Mouse (Mus musculus): ENCODE results near the gene Ttc23. TPM values are rescaled to one million over a fixed set of nuclear protein-coding genes. Genes with fewer than 3 reads are reported as not detected.

Ttc23 gene
- polyA plus RNA-seq, 1 experiment, result 5.3 TPM

- Histone ChIP-seq H3K27ac (ENCODE audit: insufficient read depth, low read length) (no peak overlapping the region), H3K27me3 (ENCODE audit: control insufficient read depth, insufficient read depth, low read length) (no peaks in the 10 kb centered on the region), H3K4me3 (replicated peaks; ENCODE audit: insufficient read depth, low read depth, low read length) (no peak overlapping the region), H3K4me1 (ENCODE audit: control insufficient read depth, insufficient read depth, low read length) (no peaks in the 10 kb centered on the region)
- WGBS, result 12% methylated on average over 2 of the region's 2 CpGs
- peak; percentile 99 for TF ChIP-seq CTCF (IDR thresholded peaks at IDR 0.05; ENCODE audit: borderline replicate concordance, insufficient read depth, low read depth, low read length)
- TF ChIP-seq POLR2A (IDR thresholded peaks at IDR 0.05; ENCODE audit: borderline replicate concordance, insufficient read depth, low read length), result no peak
- DNase-seq, result peak; percentile 76 to 80
These were observed 16.4 kb upstream of the Ttc23 start for GRCm38 (mm10) chr7:67630817-67631216.

GRCm38 (mm10) chr7:67632380-67632779, 14.8 kb upstream of the Ttc23 start:
- DNase-seq, result no peak
- no peak for TF ChIP-seq POLR2A (IDR thresholded peaks at IDR 0.05; ENCODE audit: borderline replicate concordance, insufficient read depth, low read length)
- 0 out of 2 replicates have a peak, but pooled peaks have one; percentile 10 for TF ChIP-seq CTCF (IDR thresholded peaks at IDR 0.05; ENCODE audit: borderline replicate concordance, insufficient read depth, low read depth, low read length)
- H3K4me1 ChIP-seq (ENCODE audit: control insufficient read depth, insufficient read depth, low read length), result no peaks in the 10 kb centered on the region
- no peak overlapping the region for H3K27ac ChIP-seq (ENCODE audit: insufficient read depth, low read length)
- no peaks in the 10 kb centered on the region for H3K27me3 ChIP-seq (ENCODE audit: control insufficient read depth, insufficient read depth, low read length)
- H3K4me3 ChIP-seq (replicated peaks; ENCODE audit: insufficient read depth, low read depth, low read length), result no peak overlapping the region
- WGBS, result 90% methylated on average over 5 of the region's 5 CpGs

- Histone ChIP-seq H3K4me1 (ENCODE audit: control insufficient read depth, insufficient read depth, low read length) (no peaks in the 10 kb centered on the region), H3K27me3 (ENCODE audit: control insufficient read depth, insufficient read depth, low read length) (no peaks in the 10 kb centered on the region), H3K27ac (ENCODE audit: insufficient read depth, low read length) (no peak overlapping the region), H3K4me3 (replicated peaks; ENCODE audit: insufficient read depth, low read depth, low read length) (no peak overlapping the region)
- WGBS, result 94% methylated on average over 3 of the region's 3 CpGs
- no peak for DNase-seq
- TF ChIP-seq CTCF (IDR thresholded peaks at IDR 0.05; ENCODE audit: borderline replicate concordance, insufficient read depth, low read depth, low read length) (no peak), POLR2A (IDR thresholded peaks at IDR 0.05; ENCODE audit: borderline replicate concordance, insufficient read depth, low read length) (no peak)
These were observed 13.0 kb upstream of the Ttc23 start for GRCm38 (mm10) chr7:67634210-67634609.

GRCm38 (mm10) chr7:67636161-67636560, 11.0 kb upstream of the Ttc23 start:
- no peak for TF ChIP-seq CTCF (IDR thresholded peaks at IDR 0.05; ENCODE audit: borderline replicate concordance, insufficient read depth, low read depth, low read length)
- TF ChIP-seq POLR2A (IDR thresholded peaks at IDR 0.05; ENCODE audit: borderline replicate concordance, insufficient read depth, low read length), result no peak
- Histone ChIP-seq H3K27me3 (ENCODE audit: control insufficient read depth, insufficient read depth, low read length) (no peaks in the 10 kb centered on the region), H3K27ac (ENCODE audit: insufficient read depth, low read length) (no peak overlapping the region), H3K4me1 (ENCODE audit: control insufficient read depth, insufficient read depth, low read length) (no peaks in the 10 kb centered on the region), H3K4me3 (replicated peaks; ENCODE audit: insufficient read depth, low read depth, low read length) (no peak overlapping the region)
- no peak for DNase-seq
- WGBS, result 80% methylated on average over 2 of the region's 2 CpGs

GRCm38 (mm10) chr7:67639006-67639405, 8.2 kb upstream of the Ttc23 start:
- Histone ChIP-seq H3K4me3 (replicated peaks; ENCODE audit: insufficient read depth, low read depth, low read length) (no peak overlapping the region), H3K4me1 (ENCODE audit: control insufficient read depth, insufficient read depth, low read length) (no peaks in the 10 kb centered on the region; the same call in 1 of the 2 replicates), H3K27me3 (ENCODE audit: control insufficient read depth, insufficient read depth, low read length) (no peaks in the 10 kb centered on the region), H3K27ac (ENCODE audit: insufficient read depth, low read length) (no peak overlapping the region)
- TF ChIP-seq CTCF (IDR thresholded peaks at IDR 0.05; ENCODE audit: borderline replicate concordance, insufficient read depth, low read depth, low read length) (no peak), POLR2A (IDR thresholded peaks at IDR 0.05; ENCODE audit: borderline replicate concordance, insufficient read depth, low read length) (no peak)
- no peak for DNase-seq
- 62% methylated on average over 3 of the region's 3 CpGs for WGBS

- H3K27me3 ChIP-seq (ENCODE audit: control insufficient read depth, insufficient read depth, low read length), result no peaks in the 10 kb centered on the region
- no peaks in the 10 kb centered on the region; the same call in 1 of the 2 replicates for H3K4me1 ChIP-seq (ENCODE audit: control insufficient read depth, insufficient read depth, low read length)
- H3K4me3 ChIP-seq (replicated peaks; ENCODE audit: insufficient read depth, low read depth, low read length), result no peak overlapping the region
- H3K27ac ChIP-seq (ENCODE audit: insufficient read depth, low read length), result no peak overlapping the region
- WGBS, result 95% methylated on average over 9 of the region's 9 CpGs
- DNase-seq, result no peak
- no peak for TF ChIP-seq POLR2A (IDR thresholded peaks at IDR 0.05; ENCODE audit: borderline replicate concordance, insufficient read depth, low read length)
- TF ChIP-seq CTCF (IDR thresholded peaks at IDR 0.05; ENCODE audit: borderline replicate concordance, insufficient read depth, low read depth, low read length), result no peak
These were observed 4.3 kb upstream of the Ttc23 start for GRCm38 (mm10) chr7:67642955-67643354.

- DNase-seq, result peak; percentile 20 to 43
- WGBS, result 3% methylated on average over 8 of the region's 8 CpGs
- H3K4me3 ChIP-seq (replicated peaks; ENCODE audit: insufficient read depth, low read depth, low read length), result peak overlapping the region; percentile 93
- no peaks in the 10 kb centered on the region; the same call in 1 of the 2 replicates for H3K4me1 ChIP-seq (ENCODE audit: control insufficient read depth, insufficient read depth, low read length)
- TF ChIP-seq CTCF (IDR thresholded peaks at IDR 0.05; ENCODE audit: borderline replicate concordance, insufficient read depth, low read depth, low read length), result no peak
- TF ChIP-seq POLR2A (IDR thresholded peaks at IDR 0.05; ENCODE audit: borderline replicate concordance, insufficient read depth, low read length), result no peak
- no peak overlapping the region for H3K27ac ChIP-seq (ENCODE audit: insufficient read depth, low read length)
- H3K27me3 ChIP-seq (ENCODE audit: control insufficient read depth, insufficient read depth, low read length), result no peaks in the 10 kb centered on the region
These were observed 2.9 kb upstream of the Ttc23 start for GRCm38 (mm10) chr7:67644291-67644690.

GRCm38 (mm10) chr7:67644833-67645680, 2.2 kb upstream of the Ttc23 start, which contains the start of gene Lrrc28:
Gene Lrrc28 (minus strand): TSS chr7:67645268.
- no peaks in the 10 kb centered on the region; the same call in 1 of the 2 replicates for H3K4me1 ChIP-seq (ENCODE audit: control insufficient read depth, insufficient read depth, low read length)
- TF ChIP-seq POLR2A (IDR thresholded peaks at IDR 0.05; ENCODE audit: borderline replicate concordance, insufficient read depth, low read length) (peak; percentile 98), CTCF (IDR thresholded peaks at IDR 0.05; ENCODE audit: borderline replicate concordance, insufficient read depth, low read depth, low read length) (no peak)
- H3K27me3 ChIP-seq (ENCODE audit: control insufficient read depth, insufficient read depth, low read length), result no peaks in the 10 kb centered on the region
- H3K27ac ChIP-seq (ENCODE audit: insufficient read depth, low read length), result peak within 1 kb of the TSS; percentile 65
- WGBS, result under 1% methylated on average over 55 of the region's 55 CpGs
- H3K4me3 ChIP-seq (replicated peaks; ENCODE audit: insufficient read depth, low read depth, low read length), result peak within 1 kb of the TSS; percentile 93
- DNase-seq, result peak; percentile 99
